Mouse (Mus musculus) liver, adult 2 months (tissue): ENCODE measurements around the gene Gstt4. TPM values are rescaled to one million over a fixed set of nuclear protein-coding genes. Genes with fewer than 3 reads are reported as not detected.

Source experiments
- DNase-seq: peaks from one replicate; pipeline ENCODE4 v3.0.0-alpha.2; 2011; ENCODE audit warnings: low read depth, low spot score; ENCODE audit errors: extremely low read depth
- H3K27ac ChIP-seq: fragments of 200-500 bp; replicated peaks from 2 replicates; pipeline ENCODE4 v1.5.1; 2012; ENCODE audit warnings: low read depth, mild to moderate bottlenecking, control low read depth, inconsistent platforms, low read length; ENCODE audit not compliant: insufficient read depth
- H3K27me3 ChIP-seq: fragments of 200-500 bp; 2 replicates; pipeline ENCODE4 v1.6.1; 2012; ENCODE audit warnings: mild to moderate bottlenecking, moderate library complexity, low read length, inconsistent platforms; ENCODE audit not compliant: control insufficient read depth, insufficient read depth
- H3K36me3 ChIP-seq: fragments of 200-500 bp; 2 replicates; pipeline ENCODE4 v1.6.1; 2012; ENCODE audit warnings: low read length, inconsistent platforms; ENCODE audit not compliant: control insufficient read depth, insufficient read depth
- H3K4me1 ChIP-seq: fragments of 200-500 bp; 2 replicates; pipeline ENCODE4 v1.6.1; 2011; ENCODE audit warnings: low read length; ENCODE audit not compliant: control insufficient read depth, insufficient read depth
- H3K4me3 ChIP-seq: fragments of 200-500 bp; 2 replicates; pipeline ENCODE4 v1.5.1; 2011; ENCODE audit warnings: low read depth, mild to moderate bottlenecking, control low read depth, low read length, moderate library complexity; ENCODE audit not compliant: insufficient read depth
- H3K79me2 ChIP-seq: fragments of 200-500 bp; 2 replicates; pipeline ENCODE4 v1.6.1; 2012; ENCODE audit warnings: inconsistent platforms, mild to moderate bottlenecking, low read length, moderate library complexity; ENCODE audit not compliant: control insufficient read depth, insufficient read depth
- H3K9ac ChIP-seq: fragments of 200-500 bp; 2 replicates; pipeline ENCODE4 v1.6.1; 2012; ENCODE audit warnings: low read depth, mild to moderate bottlenecking, control low read depth, inconsistent platforms, low read length
- CTCF ChIP-seq: fragments of 200-500 bp; IDR thresholded peaks from 2 replicates; pipeline ENCODE4 v1.5.1; 2011; ENCODE audit warnings: low read depth, low read length, control low read depth
- POLR2A ChIP-seq: fragments of 200-500 bp; IDR thresholded peaks from 2 replicates; pipeline ENCODE4 v1.6.1; 2011; ENCODE audit warnings: low read length, control low read depth; ENCODE audit not compliant: insufficient read depth; ENCODE audit errors: extremely low read depth
- WGBS: fragments of 180-500 bp; shearing (Covaris S2); methylation state at CpG from one replicate; pipeline ENCODE4 v1.1.7; 2018; 5-methylcytosine and 5-hydroxymethylcytosine counted together
- polyA plus RNA-seq: library from polyadenylated mRNA; depleted of rRNA; stranded (reverse); fragments of >200 nt; gene quantifications from 2 replicates; pipeline ENCODE4 v1.2.3, GENCODE M21; 2012
- total RNA-seq: library from RNA; depleted of rRNA; stranded (reverse); fragments of >200 nt; gene quantifications from 2 replicates; pipeline ENCODE4 v1.2.3, GENCODE M21; 2014

Gene Gstt4
- total and polyA plus RNA-seq, 2 experiments, result 0.09 TPM; not detected in 1

DNA sequence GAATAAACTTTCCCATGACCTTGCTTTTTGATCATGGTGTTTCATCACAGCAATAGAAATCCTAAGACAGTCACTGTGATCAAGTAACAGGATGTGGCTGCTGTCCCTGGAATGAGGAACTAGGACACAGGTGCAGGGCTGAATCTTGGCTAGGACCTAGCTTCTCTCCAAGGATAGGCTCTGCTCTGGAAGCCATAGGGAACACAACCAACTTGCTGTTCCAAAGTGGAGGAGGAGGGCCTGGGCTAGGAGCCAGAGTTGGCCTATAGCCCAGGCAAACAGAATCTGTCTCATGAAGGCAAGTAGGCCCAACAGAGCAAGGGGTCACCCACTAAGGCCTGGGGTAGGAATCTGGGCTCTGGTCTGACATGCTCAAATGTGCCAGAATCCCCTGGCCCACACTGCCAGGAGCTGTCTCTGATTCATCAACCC is 6.2 kb upstream of the Gstt4 start:
- Histone ChIP-seq H3K27me3 (no peaks in the 10 kb centered on the region), H3K9ac (no peak overlapping the region), H3K4me3 (no peak overlapping the region), H3K27ac (peak overlapping the region; percentile 47), H3K79me2 (no peaks in the 10 kb centered on the region), H3K36me3 (no peaks in the 10 kb centered on the region), H3K4me1 (peaks cover 13% of the 10 kb centered on the region; the same call in 1 of the 2 replicates)
- TF ChIP-seq CTCF (no peak), POLR2A (no peak)
- DNase-seq, result peak; percentile 90

DNA sequence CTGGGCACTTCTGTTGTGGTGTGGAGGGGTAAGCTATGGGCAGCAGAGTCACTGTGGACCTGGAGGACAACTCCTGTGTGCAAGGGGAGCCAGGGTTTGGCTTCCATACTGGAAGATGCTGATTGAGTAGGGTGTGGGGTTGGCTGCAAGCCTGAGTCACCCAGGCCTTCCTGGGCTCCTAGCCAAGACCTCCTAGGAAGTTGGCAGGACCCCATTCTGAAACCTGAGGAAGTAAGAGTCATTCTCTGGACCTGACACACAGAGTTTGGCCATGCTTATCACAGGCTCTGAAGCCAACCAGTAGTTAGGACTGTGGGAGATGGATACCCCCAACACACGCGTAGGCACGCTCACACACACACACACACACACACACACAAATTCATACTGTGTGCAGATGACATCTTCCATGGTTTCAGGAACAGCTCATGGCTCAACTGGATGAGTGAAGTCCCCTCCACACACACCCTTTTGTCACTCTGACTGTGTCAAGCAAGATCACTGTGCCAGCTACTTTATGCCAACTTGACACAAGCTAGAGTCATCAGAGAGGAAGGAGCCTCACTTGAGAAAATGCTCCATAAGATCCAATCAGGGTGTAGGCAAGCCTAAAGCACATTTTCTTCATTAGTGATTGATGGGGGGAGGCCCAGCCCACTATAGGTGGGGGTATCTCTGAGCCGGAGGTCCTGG is 5.5 kb upstream of the Gstt4 start:
- DNase-seq, result peak; percentile 23
- Histone ChIP-seq H3K9ac (no peak overlapping the region), H3K79me2 (no peaks in the 10 kb centered on the region), H3K27ac (no peak overlapping the region), H3K27me3 (no peaks in the 10 kb centered on the region), H3K4me1 (peaks cover 12% of the 10 kb centered on the region; the same call in 1 of the 2 replicates), H3K36me3 (no peaks in the 10 kb centered on the region), H3K4me3 (no peak overlapping the region)
- TF ChIP-seq POLR2A, result no peak
- no peak for TF ChIP-seq CTCF
- 94% methylated on average over 4 of the region's 4 CpGs for WGBS

DNA sequence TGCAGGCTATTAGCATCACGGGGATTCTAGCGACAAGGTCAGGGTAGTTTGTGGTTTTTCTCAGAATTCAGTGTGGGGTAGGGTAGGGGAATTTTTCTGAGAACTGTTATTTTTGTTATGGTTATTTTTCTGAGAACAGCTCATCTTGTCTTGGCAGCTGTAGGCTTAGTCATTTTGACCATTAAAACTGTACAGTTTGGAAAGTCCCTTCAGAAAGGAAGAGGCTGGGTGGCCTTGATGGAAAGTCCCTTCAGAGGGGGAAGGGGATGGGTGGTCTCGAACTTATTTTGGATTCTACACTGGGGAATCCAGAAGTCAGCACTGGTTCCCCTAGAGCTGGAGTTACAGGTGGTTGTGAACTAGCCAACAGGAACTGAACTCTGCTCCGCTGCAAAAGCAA is 2.2 kb upstream of the Gstt4 start:
- H3K27ac ChIP-seq, result no peak overlapping the region
- TF ChIP-seq POLR2A (no peak), CTCF (no peak)
- 86% methylated on average over 4 of the region's 4 CpGs for WGBS
- DNase-seq, result no peak
- no peak overlapping the region for H3K4me3 ChIP-seq
- H3K36me3 ChIP-seq, result no peaks in the 10 kb centered on the region
- peaks cover 7% of the 10 kb centered on the region; the same call in 1 of the 2 replicates for H3K4me1 ChIP-seq
- H3K9ac ChIP-seq, result no peak overlapping the region
- no peaks in the 10 kb centered on the region for H3K27me3 ChIP-seq
- no peaks in the 10 kb centered on the region for H3K79me2 ChIP-seq

DNA sequence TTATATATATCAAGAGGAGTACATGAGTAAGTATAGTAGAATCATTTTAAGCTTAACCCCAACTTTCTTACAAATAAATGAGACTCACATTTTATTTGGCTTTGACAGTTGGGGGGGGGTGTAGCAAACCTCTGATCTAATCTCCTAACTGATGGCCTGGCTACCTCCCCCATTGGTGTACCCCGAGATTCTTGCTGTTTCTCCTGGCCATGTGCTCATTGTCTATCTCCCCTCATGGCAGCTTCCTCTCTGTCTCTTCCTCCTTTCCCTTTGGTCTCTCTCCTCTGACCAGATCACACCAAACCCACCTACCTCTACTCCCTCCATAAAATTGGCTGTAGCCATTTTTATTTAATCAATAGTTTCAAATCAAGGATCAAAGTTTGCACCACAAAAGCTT is 1.4 kb upstream of the Gstt4 start:
- H3K27me3 ChIP-seq, result no peaks in the 10 kb centered on the region
- H3K79me2 ChIP-seq, result no peaks in the 10 kb centered on the region
- peaks cover 7% of the 10 kb centered on the region; the same call in 1 of the 2 replicates for H3K4me1 ChIP-seq
- WGBS, result 89% methylated on average over 1 of the region's 1 CpGs
- H3K9ac ChIP-seq, result no peak overlapping the region
- no peak for TF ChIP-seq POLR2A
- no peak for TF ChIP-seq CTCF
- H3K27ac ChIP-seq, result no peak overlapping the region
- H3K4me3 ChIP-seq, result no peak overlapping the region
- DNase-seq, result no peak
- H3K36me3 ChIP-seq, result no peaks in the 10 kb centered on the region

DNA sequence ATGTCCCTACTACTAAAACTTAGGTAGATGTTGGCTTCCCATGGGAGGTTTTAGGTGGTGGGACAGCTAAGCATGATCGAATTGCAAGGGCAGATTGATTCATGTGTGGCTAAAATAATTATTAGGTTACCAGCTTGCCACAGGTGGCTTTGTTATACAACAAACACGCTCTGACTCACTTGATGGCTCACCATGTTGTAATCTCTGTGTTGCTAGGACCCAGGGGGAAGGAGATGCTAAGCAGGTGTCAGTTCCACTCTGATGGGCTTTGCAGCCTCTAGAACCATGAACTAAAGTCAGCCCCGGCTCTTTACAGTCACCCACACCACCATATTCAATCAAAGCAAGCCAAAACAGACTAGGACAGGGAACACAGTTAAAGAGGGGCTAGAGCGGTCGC is 2.5 kb downstream of the Gstt4 start:
- H3K27me3 ChIP-seq, result no peaks in the 10 kb centered on the region
- DNase-seq, result no peak
- H3K36me3 ChIP-seq, result no peaks in the 10 kb centered on the region
- H3K79me2 ChIP-seq, result no peaks in the 10 kb centered on the region
- no peak overlapping the region for H3K4me3 ChIP-seq
- WGBS, result 92% methylated on average over 5 of the region's 5 CpGs
- H3K9ac ChIP-seq, result no peak overlapping the region
- TF ChIP-seq POLR2A, result no peak
- TF ChIP-seq CTCF, result no peak
- H3K4me1 ChIP-seq, result no peaks in the 10 kb centered on the region
- no peak overlapping the region for H3K27ac ChIP-seq

DNA sequence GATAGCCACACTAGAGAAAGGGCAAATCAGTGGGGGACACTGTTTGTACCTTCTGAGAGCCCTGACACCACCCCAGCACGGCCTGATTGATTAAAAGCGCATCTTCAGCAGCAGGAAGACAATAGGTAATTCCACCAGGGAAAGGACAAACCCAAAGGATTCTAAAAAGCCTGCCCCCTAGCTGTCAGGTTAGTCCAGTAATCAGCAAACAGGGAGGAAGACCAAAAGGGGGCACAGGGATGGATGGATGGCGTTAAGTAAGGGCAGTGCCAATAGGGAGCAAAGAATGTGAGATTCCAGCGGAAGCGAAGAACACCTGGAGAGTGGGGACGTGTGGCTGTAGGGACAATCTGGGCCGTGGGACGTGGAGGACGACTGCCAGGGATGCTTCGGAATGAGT is 3.7 kb downstream of the Gstt4 start:
- WGBS, result 73% methylated on average over 10 of the region's 10 CpGs

More for the DNA sequence above, 3.7 kb downstream of the Gstt4 start:
- Histone ChIP-seq H3K79me2 (no peaks in the 10 kb centered on the region), H3K36me3 (no peaks in the 10 kb centered on the region), H3K9ac (no peak overlapping the region), H3K4me3 (no peak overlapping the region), H3K27ac (no peak overlapping the region), H3K27me3 (no peaks in the 10 kb centered on the region), H3K4me1 (no peaks in the 10 kb centered on the region)
- TF ChIP-seq CTCF, result 0 out of 2 replicates have a peak, but pooled peaks have one; percentile 9
- TF ChIP-seq POLR2A, result no peak
- no peak for DNase-seq
